Mouse (Mus musculus): Measurements from ENCODE around the gene Ttc7. TPM values are rescaled to one million over a fixed set of nuclear protein-coding genes. Genes with fewer than 3 reads are reported as not detected.

Gene Ttc7
- total RNA-seq, 2 experiments from 2014 or later = 6.3 to 8.8 TPM

DNA sequence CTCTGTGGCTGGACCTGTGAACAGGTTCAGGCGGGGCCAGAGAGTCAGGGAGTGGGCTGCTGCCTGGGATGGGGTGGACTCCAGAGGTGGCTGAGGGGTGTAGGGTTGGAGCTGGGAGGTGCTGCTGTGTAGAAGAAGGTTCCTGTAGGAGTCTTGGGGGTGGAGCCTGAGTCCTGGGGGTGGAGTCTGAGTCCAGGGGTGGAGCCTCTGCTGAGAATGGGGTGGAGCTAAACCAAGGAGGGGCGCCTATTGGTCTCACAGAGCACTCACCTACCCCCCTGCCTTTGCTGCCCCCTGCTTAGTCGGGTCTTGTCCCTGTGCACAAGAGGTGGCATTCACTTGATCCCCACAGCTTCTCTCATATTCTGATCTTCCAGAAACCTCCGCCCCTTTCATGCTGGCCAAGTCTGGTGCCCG, 31.9 kb downstream of the Ttc7 start:
- no peak for DNase-seq

DNA sequence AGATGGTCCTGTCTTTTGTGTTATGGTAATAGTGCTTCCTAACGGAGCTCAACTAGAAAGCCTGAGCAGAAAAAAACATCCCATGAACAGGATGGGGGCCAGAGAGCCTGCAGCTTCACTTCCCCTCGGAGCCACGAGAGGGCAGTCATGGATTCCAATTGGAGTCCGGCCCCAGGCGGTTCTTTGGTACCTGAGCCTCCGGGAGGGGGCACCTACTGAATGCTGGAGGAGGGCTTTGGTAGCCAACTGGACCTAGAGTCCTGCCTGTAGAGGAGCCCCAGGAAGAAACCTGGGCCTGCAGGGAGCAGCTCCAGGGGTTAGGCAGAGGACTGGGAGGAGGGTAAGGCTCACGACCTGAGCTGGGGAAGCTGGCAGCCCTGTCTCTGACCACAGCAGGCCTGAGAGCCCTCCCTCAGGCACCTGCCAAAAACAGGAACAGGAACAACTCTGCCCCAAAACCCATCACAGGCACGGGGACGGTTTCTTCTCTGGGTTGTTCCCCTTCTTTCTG, 32.4 kb downstream of the Ttc7 start:
- DNase-seq = peak; percentile 89 to 93

GRCm38 (mm10) chr17:87315891-87316763, 33.4 kb downstream of the Ttc7 start:
- DNase-seq = no peak

DNA sequence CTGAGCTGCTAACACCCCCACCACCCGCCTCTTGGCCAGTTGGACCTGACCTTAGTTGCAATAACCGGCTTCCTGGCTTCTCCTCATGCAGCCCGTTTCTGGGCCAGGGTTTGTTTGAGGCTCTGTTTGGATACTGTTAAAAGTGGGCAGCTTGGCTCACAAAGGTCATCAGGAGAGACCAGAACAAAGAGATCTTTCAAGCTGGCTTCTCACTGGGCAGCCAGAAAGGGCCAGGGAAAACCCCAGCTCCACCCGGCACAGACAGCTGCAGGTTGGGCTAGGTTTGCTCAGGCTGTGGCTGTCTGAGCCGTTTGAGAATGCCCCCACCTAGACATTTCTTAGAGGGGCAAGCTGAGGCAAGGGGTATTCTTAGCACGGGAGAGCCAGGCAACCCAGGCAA, 34.6 kb downstream of the Ttc7 start:
- DNase-seq = no peak

GRCm38 (mm10) chr17:87317947-87318346, 35.3 kb downstream of the Ttc7 start:
- DNase-seq = no peak

DNA sequence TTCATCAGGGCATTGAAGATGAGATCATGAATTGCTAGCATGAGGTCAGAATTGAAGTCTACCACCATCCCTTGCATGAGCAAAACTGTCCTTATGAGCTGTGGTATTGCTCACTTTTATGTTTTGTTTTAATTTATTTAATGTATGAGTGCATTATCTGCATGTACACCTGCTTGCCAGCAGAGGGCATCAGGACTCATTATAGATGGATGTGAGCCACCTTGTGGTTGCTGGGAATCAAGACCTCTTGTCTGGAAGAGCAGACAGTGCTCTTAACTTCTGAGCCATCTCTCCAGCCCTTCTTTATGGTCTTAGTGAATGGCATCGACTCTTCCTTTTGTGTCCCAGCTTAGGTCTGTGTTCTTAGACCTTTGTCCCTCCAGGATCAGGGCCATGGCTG, 39.0 kb downstream of the Ttc7 start:
- DNase-seq = no peak

- no peak for DNase-seq
These were observed 40.5 kb downstream of the Ttc7 start for GRCm38 (mm10) chr17:87323215-87323614.

DNA sequence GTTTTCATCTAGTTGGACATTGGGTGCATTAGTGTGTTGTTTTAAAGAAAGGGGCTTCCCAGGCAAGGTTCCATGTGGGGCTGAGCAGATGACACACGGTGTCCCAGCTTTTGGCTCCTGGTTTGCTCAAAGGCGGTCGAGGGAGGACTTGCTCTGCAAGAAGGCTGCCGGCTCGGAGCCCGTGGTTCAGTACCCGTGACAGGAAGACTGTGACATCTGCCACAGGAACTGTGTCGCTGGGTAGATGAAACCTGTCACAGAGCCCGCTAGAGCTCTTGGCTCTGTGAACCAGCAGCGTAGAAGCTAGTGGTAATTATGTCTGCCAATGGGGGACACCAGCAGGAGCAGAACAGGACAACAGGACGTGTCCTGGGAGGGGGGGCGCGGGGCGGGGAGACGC, 42.8 kb downstream of the Ttc7 start:
- peak in 1 of 2 experiments; percentile 43 for DNase-seq

GRCm38 (mm10) chr17:87326987-87327386, 44.3 kb downstream of the Ttc7 start:
- no peak for DNase-seq

DNA sequence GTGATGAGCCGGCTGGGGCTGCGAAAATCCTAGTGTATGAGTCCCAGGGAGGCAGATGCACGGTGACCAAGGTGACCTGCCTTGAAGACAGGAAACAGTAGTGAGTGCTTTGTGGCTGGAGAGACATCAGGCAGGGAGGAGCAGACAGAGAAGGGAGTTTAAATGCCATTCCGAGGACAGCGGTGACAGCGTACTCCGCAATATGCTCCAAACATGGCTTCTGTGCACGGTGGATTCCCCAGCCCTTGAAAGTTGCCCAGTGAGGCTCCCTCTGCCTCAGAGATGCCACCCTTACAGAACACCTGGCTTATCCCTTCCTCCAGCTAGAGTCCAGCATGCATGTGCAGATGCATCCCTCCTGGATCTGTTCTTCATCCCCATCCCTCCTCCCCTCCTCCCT, 45.0 kb downstream of the Ttc7 start:
- peak in 1 of 2 experiments; percentile 26 for DNase-seq

GRCm38 (mm10) chr17:87328177-87328768, 45.6 kb downstream of the Ttc7 start:
- peak; percentile 61 to 70 for DNase-seq

DNA sequence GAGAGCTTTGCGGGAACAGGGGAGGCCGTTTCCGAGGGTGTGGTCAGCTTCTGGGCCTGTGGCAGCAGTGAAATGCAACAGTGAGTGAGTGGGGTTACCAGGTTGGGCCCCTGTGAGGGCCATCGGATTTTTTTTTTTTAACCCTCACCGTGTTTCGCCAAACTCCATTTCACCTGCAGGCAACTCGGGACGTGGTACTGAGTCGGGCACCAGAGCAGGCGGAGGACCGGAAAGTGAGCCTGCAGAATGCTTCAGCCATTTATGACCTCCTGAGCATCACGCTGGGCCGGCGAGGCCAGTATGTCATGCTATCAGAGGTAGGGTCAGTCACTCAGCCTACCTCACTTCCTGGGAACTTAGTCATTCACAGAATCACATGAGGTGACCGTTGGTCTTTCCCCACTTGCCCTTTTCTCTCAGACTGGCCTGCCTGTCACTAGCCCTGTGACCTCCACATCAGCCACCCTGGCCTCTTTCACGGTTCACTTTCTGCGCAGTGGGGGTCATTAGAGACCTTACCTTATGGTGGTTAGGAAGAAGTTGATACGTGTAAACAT, 46.5 kb downstream of the Ttc7 start:
- no peak for DNase-seq

DNA sequence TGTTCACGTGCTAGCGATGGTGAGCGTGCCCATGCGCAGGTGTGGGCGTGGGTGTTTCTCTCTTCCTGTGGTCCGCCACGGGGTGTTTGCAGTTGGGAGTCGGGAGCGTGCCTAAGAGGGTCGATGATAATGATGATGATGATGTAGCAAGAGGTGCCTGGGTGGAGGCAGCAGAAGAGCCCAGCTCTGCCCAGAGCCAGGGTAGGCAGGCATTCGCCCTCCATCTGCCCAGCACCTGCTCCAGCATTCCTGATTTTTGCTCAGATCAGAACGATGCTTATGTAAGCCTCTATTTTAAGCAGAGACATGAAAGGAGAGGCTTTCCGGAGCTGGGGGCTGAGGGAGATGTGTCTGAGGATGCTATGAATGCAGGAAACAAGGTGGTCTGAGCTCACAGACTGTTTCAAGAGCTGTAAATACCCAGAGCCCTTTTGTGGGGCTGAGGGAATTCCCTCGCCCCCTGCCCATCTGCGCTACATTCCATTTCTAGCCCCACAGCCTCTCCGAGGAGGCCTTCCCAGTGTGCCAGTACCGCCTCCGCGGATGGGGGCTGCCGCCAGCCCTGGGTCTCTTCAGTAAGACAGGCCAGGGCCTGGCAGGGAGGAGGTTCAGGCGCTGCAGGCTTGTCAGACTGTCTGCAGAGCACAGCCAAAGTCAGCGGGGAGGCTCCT, 47.7 kb downstream of the Ttc7 start:
- DNase-seq = peak; percentile 82 to 83

DNA sequence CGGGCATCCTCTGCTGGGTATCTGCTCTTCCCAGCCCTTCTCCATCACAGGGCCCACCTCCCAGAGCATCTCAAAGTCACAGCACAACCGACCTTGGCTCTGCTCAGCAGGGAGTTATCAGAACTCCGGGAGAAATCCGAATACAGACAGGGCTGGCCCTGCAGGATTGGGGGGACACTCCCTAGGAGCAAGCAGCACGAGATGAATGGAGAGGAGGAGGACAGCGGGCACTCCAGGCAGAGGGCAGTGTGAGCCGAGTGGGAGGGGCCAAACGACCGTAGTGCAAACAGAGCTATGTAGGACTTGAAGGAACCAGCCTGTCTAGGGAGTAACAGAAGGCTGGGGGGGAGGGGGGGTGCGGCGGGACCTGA, 48.2 kb downstream of the Ttc7 start:
- DNase-seq = no peak

DNA sequence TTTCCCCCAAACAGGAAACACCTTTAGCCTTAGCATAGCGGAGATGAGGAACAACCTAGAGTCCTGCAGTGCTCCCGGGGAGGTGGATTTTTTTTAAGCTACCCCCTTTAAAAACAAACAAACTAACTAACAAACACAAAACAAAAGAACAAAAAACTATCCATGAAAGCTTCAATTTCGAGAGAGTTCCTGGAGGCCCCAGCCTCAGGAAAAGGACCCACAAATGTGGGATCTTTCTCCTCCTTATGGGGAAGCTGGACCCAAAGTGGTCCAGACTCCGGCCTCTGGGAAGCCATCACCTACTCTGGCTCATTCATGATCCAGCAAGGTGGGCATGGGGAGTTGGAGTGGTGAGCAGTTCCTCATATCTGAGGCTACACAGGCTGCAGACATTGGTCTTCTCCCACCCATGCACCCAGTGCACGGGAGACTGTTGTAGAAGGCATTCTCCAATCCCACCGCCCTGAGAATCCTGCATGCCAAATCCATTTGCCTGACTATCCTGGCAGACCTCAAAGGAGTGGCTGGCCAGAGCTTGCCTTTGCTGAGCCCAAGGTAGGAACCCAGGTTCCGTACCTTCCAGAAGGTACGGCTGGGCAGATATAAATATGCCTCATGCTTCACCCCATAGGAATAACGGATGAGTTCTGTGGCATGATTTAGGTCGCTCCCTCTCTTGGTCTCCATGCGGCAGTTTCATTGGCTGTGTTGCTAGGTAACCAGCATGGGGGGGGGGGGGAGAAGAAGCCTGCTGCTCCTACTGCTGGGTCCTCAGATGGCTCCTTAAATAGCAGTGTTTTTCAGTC, 48.9 kb downstream of the Ttc7 start:
- DNase-seq = no peak

DNA sequence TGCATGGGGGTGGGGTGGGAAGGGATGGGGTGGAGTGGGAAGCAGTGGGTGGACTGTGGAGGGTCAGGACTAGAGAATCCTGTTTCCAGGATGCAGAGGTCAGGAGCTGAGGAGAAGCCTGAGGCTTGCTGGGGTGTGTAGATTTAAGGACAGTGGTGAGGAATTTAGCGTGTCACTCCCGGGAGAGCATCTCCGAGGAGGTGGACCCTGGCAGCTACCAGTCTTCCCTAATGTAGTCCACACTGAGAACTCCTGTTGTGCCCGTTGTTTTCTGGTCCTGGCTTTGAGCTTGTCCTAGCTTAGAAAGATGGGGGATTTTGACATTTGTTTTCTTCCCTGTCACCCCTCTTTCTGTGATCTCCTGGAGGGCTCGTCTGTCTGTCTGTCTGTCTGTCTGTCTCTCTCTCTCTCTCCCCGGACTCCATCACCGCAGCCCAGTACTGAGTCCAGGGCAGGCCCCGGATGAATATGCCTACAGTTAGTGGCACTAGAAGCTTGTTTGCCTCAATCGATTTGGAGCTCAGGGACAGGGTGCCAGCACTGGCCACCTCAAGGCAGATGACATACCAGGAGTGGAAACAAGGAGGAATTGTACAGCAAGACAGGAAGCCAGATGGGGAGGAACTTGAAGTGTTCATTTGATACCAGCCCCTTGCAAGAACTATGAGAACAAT, 49.6 kb downstream of the Ttc7 start:
- no peak for DNase-seq

DNA sequence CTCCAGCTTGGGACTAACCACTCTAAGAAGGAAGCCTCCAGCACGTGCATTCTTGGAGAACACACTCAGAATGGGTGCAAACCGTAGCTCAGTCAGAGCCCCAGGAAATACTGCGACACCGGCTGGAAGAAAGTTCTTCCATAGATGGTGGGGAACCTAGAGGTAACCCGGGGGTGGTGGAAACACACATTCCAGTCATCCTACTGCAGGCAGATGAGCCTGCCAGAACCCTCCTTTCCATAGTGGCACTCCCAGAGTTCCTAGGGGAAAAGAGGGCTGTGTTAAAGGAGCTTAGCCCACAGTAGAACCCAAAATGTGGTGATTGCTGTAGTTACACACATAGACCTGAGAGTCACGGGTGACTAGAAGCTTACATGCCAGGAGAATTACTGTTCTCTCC, 50.2 kb downstream of the Ttc7 start:
- DNase-seq = no peak

DNA sequence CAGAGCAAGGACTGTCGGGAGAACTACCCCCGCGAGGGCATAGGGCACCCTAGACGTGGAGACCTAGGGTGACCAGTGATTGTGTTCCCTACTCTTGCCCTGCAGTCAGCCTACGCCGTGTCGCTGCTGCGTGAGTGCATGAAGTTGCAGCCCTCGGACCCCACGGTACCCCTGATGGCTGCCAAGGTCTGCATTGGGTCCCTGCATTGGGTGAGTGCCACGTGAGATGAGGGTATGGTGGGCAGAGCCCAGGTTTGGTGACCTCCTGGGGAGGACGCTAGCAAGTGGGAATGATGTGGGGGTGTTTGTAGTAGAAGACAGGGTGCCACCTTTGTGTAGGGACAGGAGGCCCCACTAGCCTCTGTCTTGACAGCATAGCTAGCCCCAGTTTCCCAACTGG, 51.5 kb downstream of the Ttc7 start:
- no peak for DNase-seq

DNA sequence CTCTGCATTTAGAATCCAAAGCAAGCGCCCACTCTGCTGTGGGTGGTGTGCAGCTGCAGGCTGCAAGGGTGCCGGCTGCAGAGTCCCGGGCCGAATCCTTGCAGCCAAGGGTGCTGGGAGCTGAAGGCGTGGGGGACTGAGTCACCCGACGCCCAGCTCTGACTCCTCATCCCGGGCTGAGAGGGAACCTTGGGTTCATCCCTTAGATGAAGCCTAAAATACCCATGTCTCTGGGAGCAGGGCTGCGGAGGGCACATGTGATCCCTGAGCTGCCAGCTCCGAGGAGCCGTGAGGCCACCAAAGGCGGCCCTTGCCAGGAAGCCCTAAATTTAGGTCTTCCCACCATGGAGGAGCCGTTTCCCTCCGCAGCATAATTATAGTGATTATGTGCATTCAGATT, 52.5 kb downstream of the Ttc7 start:
- no peak for DNase-seq

DNA sequence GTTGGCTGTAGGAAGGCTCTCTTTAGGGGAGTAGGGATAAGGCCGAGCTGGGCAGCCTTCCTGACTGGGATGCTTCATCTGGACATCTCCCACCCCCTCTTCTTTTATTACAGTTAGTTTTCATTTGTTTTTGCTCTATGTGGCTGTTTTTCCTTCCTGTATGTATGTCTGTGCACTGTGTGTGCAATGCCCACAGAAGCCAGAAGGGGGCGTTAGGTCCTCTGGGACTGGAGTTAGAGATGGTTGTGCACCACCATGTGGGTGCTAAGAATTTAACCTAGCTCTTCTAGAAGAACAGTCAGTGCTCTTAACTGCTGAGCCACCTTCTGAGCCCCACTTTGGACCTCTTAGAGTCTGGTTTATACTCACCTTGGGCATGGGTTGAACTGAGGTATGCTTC, 53.0 kb downstream of the Ttc7 start:
- DNase-seq = no peak

GRCm38 (mm10) chr17:87336910-87337309, 54.2 kb downstream of the Ttc7 start:
- DNase-seq = no peak

DNA sequence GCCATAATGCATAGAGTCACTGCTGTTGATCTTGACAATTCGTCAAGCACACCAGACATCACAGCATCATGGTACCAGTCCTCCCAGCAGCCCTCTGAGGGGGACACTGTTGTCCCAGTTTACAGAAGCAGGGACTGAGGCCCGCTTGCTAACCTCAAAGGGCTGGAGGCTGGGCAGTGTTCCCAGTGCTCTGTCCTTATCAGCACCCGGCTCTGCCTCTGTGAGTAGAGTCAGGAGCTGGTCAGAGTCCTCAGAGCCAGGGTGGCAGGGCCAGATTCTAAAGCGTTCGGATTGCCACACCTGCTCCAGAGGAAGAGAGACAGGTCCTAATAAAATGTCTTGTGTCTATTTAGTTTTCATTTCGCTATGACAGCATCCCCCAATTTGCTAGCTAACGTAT, 55.0 kb downstream of the Ttc7 start:
- no peak for DNase-seq

All from layer of hippocampus, postnatal 36 days (tissue).